Mouse (Mus musculus) T-helper 2 cell (primary cell): Measurements from ENCODE around the gene Cryba1.
"Not testable (repeated sequence)": the region's sequence is repeated elsewhere in the genome, so short reads cannot be mapped to it uniquely, and the experiment has no call there.

Source experiments
- in situ Hi-C: fragments of 300-600 bp; cut with MboI, MseI; formaldehyde crosslinking; loops from one replicate; pipeline ENCODE4 v1.15.1; 2025; ENCODE audit warnings: high pct_unique_total_duplicates

The Cryba1 gene

GRCm38 (mm10) chr11:77725183-77725582 lies at the start of gene Cryba1:
Gene Cryba1, minus strand, starts transcription at chr11:77725283.
- in situ Hi-C loops = no loop called here

- in situ Hi-C loops = no loop called here
These were observed 47.0 kb upstream of the Cryba1 start for GRCm38 (mm10) chr11:77771879-77772713.

- in situ Hi-C loops = no loop called here
These were observed 45.3 kb upstream of the Cryba1 start for GRCm38 (mm10) chr11:77770346-77770745.

- in situ Hi-C loops = no loop called here
These were observed 44.4 kb upstream of the Cryba1 start for GRCm38 (mm10) chr11:77769496-77769895.

- in situ Hi-C loops = no loop called here
These were observed 41.4 kb upstream of the Cryba1 start for GRCm38 (mm10) chr11:77766351-77767001.

- in situ Hi-C loops = no loop called here
These were observed 40.3 kb upstream of the Cryba1 start for GRCm38 (mm10) chr11:77765459-77765777.

GRCm38 (mm10) chr11:77764694-77765458 lies 39.8 kb upstream of the Cryba1 start:
- in situ Hi-C loops = no loop called here

- in situ Hi-C loops = no loop called here
These were observed 38.7 kb upstream of the Cryba1 start for GRCm38 (mm10) chr11:77763673-77764340.

GRCm38 (mm10) chr11:77762783-77763672 lies 37.9 kb upstream of the Cryba1 start, which contains the start of gene Myo18a:
Gene Myo18a, plus strand, starts transcription at chr11:77763246.
- in situ Hi-C loops = no loop called here

- in situ Hi-C loops = no loop called here
These were observed 34.9 kb upstream of the Cryba1 start for GRCm38 (mm10) chr11:77760031-77760430.

GRCm38 (mm10) chr11:77753469-77753868 lies 28.4 kb upstream of the Cryba1 start:
- in situ Hi-C loops = loop anchor here (10.0 kb wide), 1 partner anchor 1999 kb away; no protein-coding TSS in a partner anchor

- in situ Hi-C loops = loop anchor here (10.0 kb wide), 1 partner anchor 1998 kb away; no protein-coding TSS in a partner anchor
These were observed 27.4 kb upstream of the Cryba1 start for GRCm38 (mm10) chr11:77752525-77752924.

GRCm38 (mm10) chr11:77748996-77749395 lies 23.9 kb upstream of the Cryba1 start:
- in situ Hi-C loops = no loop called here

- in situ Hi-C loops = not testable (repeated sequence)
These were observed 22.0 kb upstream of the Cryba1 start for GRCm38 (mm10) chr11:77747103-77747502.

- in situ Hi-C loops = no loop called here
These were observed 21.6 kb upstream of the Cryba1 start for GRCm38 (mm10) chr11:77746652-77747051.

- in situ Hi-C loops = no loop called here
These were observed 18.9 kb upstream of the Cryba1 start for GRCm38 (mm10) chr11:77743966-77744365.

GRCm38 (mm10) chr11:77738555-77738954 lies 13.5 kb upstream of the Cryba1 start:
- in situ Hi-C loops = no loop called here

- in situ Hi-C loops = no loop called here
These were observed 12.2 kb upstream of the Cryba1 start for GRCm38 (mm10) chr11:77737289-77737688.

- in situ Hi-C loops = no loop called here
These were observed 3.5 kb upstream of the Cryba1 start for GRCm38 (mm10) chr11:77728587-77728986.

- in situ Hi-C loops = no loop called here
These were observed 317 bp downstream of the Cryba1 start for GRCm38 (mm10) chr11:77724766-77725165.

GRCm38 (mm10) chr11:77721389-77721788 lies 3.7 kb downstream of the Cryba1 start:
- in situ Hi-C loops = no loop called here
